27 mouse cellular contexts compared by ENCODE assay signal in the genomic region with DNA sequence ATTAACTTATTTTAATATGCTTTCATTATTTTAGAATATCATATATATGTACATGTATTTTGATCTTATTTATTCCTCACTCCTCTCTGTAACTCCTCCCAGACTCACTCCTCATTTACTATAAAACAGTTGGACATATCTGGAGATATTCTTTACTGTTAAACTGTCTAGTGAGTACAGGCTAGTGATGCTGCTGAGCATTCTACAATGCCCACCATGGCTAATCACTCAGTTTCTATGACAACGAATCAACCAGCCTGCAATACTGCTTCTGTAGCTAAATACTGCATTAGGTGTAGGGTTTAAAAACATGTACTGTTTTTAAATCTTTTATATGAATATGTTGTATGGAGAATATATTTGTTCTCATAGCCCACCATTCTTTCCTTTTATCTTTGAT. TPM values are rescaled to one million over a fixed set of nuclear protein-coding genes. Genes with fewer than 3 reads are reported as not detected.
"Had no signal": no experiment of that assay in that cellular context is flagged by ENCODE, and none has a peak within 500 bp of the region (broad histone marks: within the 10 kb centered on the region; RNA-seq: fewer than 3 reads in every experiment).

No protein-coding gene starts in this region.

- H3K4me1 ChIP-seq: heart, embryonic 10.5 days; heart, embryonic 12.5 days; hindbrain, embryonic 10.5 days; hindbrain, embryonic 12.5 days; hindbrain, embryonic 15.5 days; intestine, embryonic 15.5 days; kidney, embryonic 15.5 days; limb, embryonic 10.5 days; limb, embryonic 12.5 days had no signal

- H3K27me3 ChIP-seq: heart, embryonic 12.5 days; hindbrain, embryonic 12.5 days; intestine, embryonic 15.5 days; limb, embryonic 12.5 days had no signal

- H3K27ac ChIP-seq: gastrocnemius, adult 2 months; heart, embryonic 10.5 days; hindbrain, embryonic 10.5 days; hindbrain, embryonic 12.5 days; hindbrain, embryonic 15.5 days; intestine, embryonic 15.5 days; kidney, embryonic 15.5 days; kidney, postnatal 0 days; left cerebral cortex, adult 2 months; limb, embryonic 10.5 days; limb, embryonic 12.5 days had no signal

- H3K4me3 ChIP-seq: gastrocnemius, adult 2 months; heart, embryonic 10.5 days; heart, embryonic 12.5 days; hindbrain, embryonic 10.5 days; hindbrain, embryonic 12.5 days; hindbrain, embryonic 15.5 days; intestine, embryonic 15.5 days; kidney, embryonic 15.5 days; left cerebral cortex, adult 2 months; limb, embryonic 10.5 days; limb, embryonic 12.5 days had no signal

- DNase-seq: gastrocnemius, adult 2 months; gastrocnemius, postnatal 10 days; gastrocnemius, postnatal 25 days; heart, adult 18-20 months; heart, postnatal 10 days; heart, postnatal 4 days; kidney, adult 2 months; kidney, adult 9 months; kidney, postnatal 14 days; kidney, postnatal 36 days; layer of hippocampus, adult 9-11 months; liver had no signal

- H3K4me2 ChIP-seq: heart, embryonic 12.5 days; hindbrain, embryonic 12.5 days; hindbrain, embryonic 15.5 days; intestine, embryonic 15.5 days; kidney, embryonic 15.5 days; limb, embryonic 12.5 days; liver, embryonic 11.5 days had no signal

- ATAC-seq: inflammation-experienced regulatory T-cells, adult 6 months; intestine, embryonic 15.5 days; intestine, postnatal 0 days had no signal

- H3K9me3 ChIP-seq: heart, embryonic 10.5 days; heart, embryonic 12.5 days; hindbrain, embryonic 10.5 days; hindbrain, embryonic 12.5 days; hindbrain, embryonic 15.5 days; intestine, embryonic 15.5 days; kidney, embryonic 15.5 days; limb, embryonic 10.5 days; limb, embryonic 12.5 days had no signal

- H3K9ac ChIP-seq: heart, embryonic 12.5 days; hindbrain, embryonic 12.5 days; hindbrain, embryonic 15.5 days; intestine, embryonic 15.5 days; kidney, embryonic 15.5 days; limb, embryonic 12.5 days had no signal

- H3K36me3 ChIP-seq: heart, embryonic 10.5 days; heart, embryonic 12.5 days; hindbrain, embryonic 10.5 days; hindbrain, embryonic 12.5 days; hindbrain, embryonic 15.5 days; intestine, embryonic 15.5 days; kidney, embryonic 15.5 days; limb, embryonic 10.5 days; limb, embryonic 12.5 days had no signal

RNA-seq across cellular contexts. Expression of gene Col4a5, which starts 27.9 kb away (rescaled TPM):
- total RNA-seq: granulocyte monocyte progenitor cell, adult 5-6 weeks had no signal
- polyA plus RNA-seq: inflammation-experienced regulatory T-cells, adult 6 months had no signal

RNA-seq across cellular contexts. Expression of gene Col4a6, which starts 29.2 kb away (rescaled TPM):
- total RNA-seq: granulocyte monocyte progenitor cell, adult 5-6 weeks had no signal
- polyA plus RNA-seq: inflammation-experienced regulatory T-cells, adult 6 months had no signal
